Comparison of ENCODE assay signal across 8 mouse cellular contexts in genomic region chr8:116942284-116943058, GRCm38 (mm10). TPM values are rescaled to one million over a fixed set of nuclear protein-coding genes. Genes with fewer than 3 reads are reported as not detected.
DNase-seq lines count a peak whose midpoint lies in the region; ATAC-seq lines count a peak whose summit lies in the region.

No protein-coding gene starts in this region.

- no peaks in the 10 kb centered on the region for H3K27me3 ChIP-seq in hindbrain, embryonic 13.5 days
- H3K27me3 ChIP-seq in hindbrain, embryonic 11.5 days (ENCODE audit: control insufficient read depth, insufficient read depth, low read length), result no peaks in the 10 kb centered on the region
- no peaks in the 10 kb centered on the region for H3K27me3 ChIP-seq in forebrain, embryonic 15.5 days

- H3K27ac ChIP-seq in hindbrain, embryonic 13.5 days, result no peak overlapping the region
- H3K27ac ChIP-seq in hindbrain, embryonic 11.5 days (ENCODE audit: low read depth, low read length), result no peak overlapping the region
- H3K27ac ChIP-seq in forebrain, embryonic 15.5 days (replicated peaks), result no peak overlapping the region

- no peak for DNase-seq in hindbrain, embryonic 11.5 days (ENCODE audit: low spot score)
- DNase-seq in Muller cell, postnatal 12 days (ENCODE audit: inconsistent ontology term), result peak; percentile 52
- peak; percentile 18 for DNase-seq in lung, postnatal 10 days
- DNase-seq in cerebellum, adult 9-11 months, result no peak
- no peak for DNase-seq in kidney, postnatal 14 days
- no peak for DNase-seq in urinary bladder, postnatal 4 days (ENCODE audit: low spot score in 2 of 2)

- no peak overlapping the region for H3K9ac ChIP-seq in hindbrain, embryonic 13.5 days
- H3K9ac ChIP-seq in hindbrain, embryonic 11.5 days (ENCODE audit: low read depth, low read length), result no peak overlapping the region
- no peak overlapping the region for H3K9ac ChIP-seq in forebrain, embryonic 15.5 days (replicated peaks)

- 82% methylated on average over 12 of the region's 12 CpGs for WGBS in hindbrain, embryonic 13.5 days
- WGBS in hindbrain, embryonic 11.5 days, result 81% methylated on average over 12 of the region's 12 CpGs
- 81% methylated on average over 12 of the region's 12 CpGs for WGBS in forebrain, embryonic 15.5 days

- peak overlapping the region; percentile 98; the same call in 1 of the 2 replicates for H3K4me3 ChIP-seq in hindbrain, embryonic 13.5 days
- H3K4me3 ChIP-seq in hindbrain, embryonic 11.5 days (ENCODE audit: low read depth, low read length), result no peak overlapping the region
- H3K4me3 ChIP-seq in forebrain, embryonic 15.5 days, result peak overlapping the region; percentile 99

- no peaks in the 10 kb centered on the region for H3K36me3 ChIP-seq in hindbrain, embryonic 13.5 days
- H3K36me3 ChIP-seq in hindbrain, embryonic 11.5 days (ENCODE audit: control insufficient read depth, insufficient read depth, low read length), result no peaks in the 10 kb centered on the region
- H3K36me3 ChIP-seq in forebrain, embryonic 15.5 days, result no peaks in the 10 kb centered on the region

- H3K4me1 ChIP-seq in hindbrain, embryonic 13.5 days (replicated peaks), result peaks cover 27% of the 10 kb centered on the region
- H3K4me1 ChIP-seq in hindbrain, embryonic 11.5 days (replicated peaks; ENCODE audit: control insufficient read depth, insufficient read depth, low read length), result no peaks in the 10 kb centered on the region; the same call in 1 of the 2 replicates
- peaks cover 10% of the 10 kb centered on the region for H3K4me1 ChIP-seq in forebrain, embryonic 15.5 days

- H3K9me3 ChIP-seq in hindbrain, embryonic 13.5 days, result no peaks in the 10 kb centered on the region
- no peaks in the 10 kb centered on the region for H3K9me3 ChIP-seq in hindbrain, embryonic 11.5 days (ENCODE audit: control insufficient read depth, low read length)
- no peaks in the 10 kb centered on the region for H3K9me3 ChIP-seq in forebrain, embryonic 15.5 days

- H3K4me2 ChIP-seq in hindbrain, embryonic 13.5 days, result 0 out of 2 replicates have a peak overlapping the region, but pooled peaks have one; percentile 26
- no peak overlapping the region for H3K4me2 ChIP-seq in hindbrain, embryonic 11.5 days (replicated peaks; ENCODE audit: low read depth, low read length)
- peak overlapping the region; percentile 78; the same call in 1 of the 2 replicates for H3K4me2 ChIP-seq in forebrain, embryonic 15.5 days (replicated peaks)

- ATAC-seq in hindbrain, embryonic 13.5 days (ENCODE audit: low FRiP score), result no peak
- ATAC-seq in hindbrain, embryonic 11.5 days (ENCODE audit: low FRiP score), result no peak
- 0 out of 2 replicates have a peak, but pooled peaks have one; percentile 33 for ATAC-seq in forebrain, embryonic 15.5 days (replicated peaks)

RNA-seq across cellular contexts. Expression of gene Atmin, which starts 0.7 kb away (rescaled TPM):
- polyA plus RNA-seq in hindbrain, embryonic 13.5 days (2015; fragmentation: Nextera tagmentation; extraction: Ambion mirVana), result 19.5 and 20.9 TPM in 2 replicates
- 15.8 and 18.3 TPM in 2 replicates for polyA plus RNA-seq in hindbrain, embryonic 11.5 days (2014; fragmentation: Nextera tagmentation; extraction: Ambion mirVana)
- 16.7 and 17.3 TPM in 2 replicates for polyA plus RNA-seq in forebrain, embryonic 15.5 days (2015; fragmentation: Nextera tagmentation; extraction: Ambion mirVana)

RNA-seq across cellular contexts. Expression of gene Cenpn, which starts 20.9 kb away (rescaled TPM):
- polyA plus RNA-seq in hindbrain, embryonic 13.5 days (2015; fragmentation: Nextera tagmentation; extraction: Ambion mirVana), result 10.5 and 13.6 TPM in 2 replicates
- polyA plus RNA-seq in hindbrain, embryonic 11.5 days (2014; fragmentation: Nextera tagmentation; extraction: Ambion mirVana), result 45.8 and 49.2 TPM in 2 replicates
- 17.1 and 17.8 TPM in 2 replicates for polyA plus RNA-seq in forebrain, embryonic 15.5 days (2015; fragmentation: Nextera tagmentation; extraction: Ambion mirVana)

RNA-seq across cellular contexts. Expression of gene Cmc2, which starts 21.2 kb away (rescaled TPM):
- polyA plus RNA-seq in hindbrain, embryonic 13.5 days (2015; fragmentation: Nextera tagmentation; extraction: Ambion mirVana), result 36.2 and 38.0 TPM in 2 replicates
- polyA plus RNA-seq in hindbrain, embryonic 11.5 days (2014; fragmentation: Nextera tagmentation; extraction: Ambion mirVana), result 68.6 and 73.8 TPM in 2 replicates
- 40.7 and 41.2 TPM in 2 replicates for polyA plus RNA-seq in forebrain, embryonic 15.5 days (2015; fragmentation: Nextera tagmentation; extraction: Ambion mirVana)

RNA-seq across cellular contexts. Expression of gene 1700030J22Rik, which starts 36.3 kb away (rescaled TPM):
- 6.3 and 7.5 TPM in 2 replicates for polyA plus RNA-seq in hindbrain, embryonic 13.5 days (2015; fragmentation: Nextera tagmentation; extraction: Ambion mirVana)
- polyA plus RNA-seq in hindbrain, embryonic 11.5 days (2014; fragmentation: Nextera tagmentation; extraction: Ambion mirVana), result 2.2 and 4.1 TPM in 2 replicates
- 5.1 and 5.9 TPM in 2 replicates for polyA plus RNA-seq in forebrain, embryonic 15.5 days (2015; fragmentation: Nextera tagmentation; extraction: Ambion mirVana)

RNA-seq across cellular contexts. Expression of gene Gcsh, which starts 50.9 kb away (rescaled TPM):
- polyA plus RNA-seq in hindbrain, embryonic 13.5 days (2015; fragmentation: Nextera tagmentation; extraction: Ambion mirVana), result 93.0 and 95.0 TPM in 2 replicates
- 149 and 150 TPM in 2 replicates for polyA plus RNA-seq in hindbrain, embryonic 11.5 days (2014; fragmentation: Nextera tagmentation; extraction: Ambion mirVana)
- 78.3 and 83.0 TPM in 2 replicates for polyA plus RNA-seq in forebrain, embryonic 15.5 days (2015; fragmentation: Nextera tagmentation; extraction: Ambion mirVana)

Comparison
In these comparisons a context has a peak if more than half of its experiments do, and no peak if none do; other contexts are left out.
1. DNase-seq: peak in Muller cell, postnatal 12 days (single experiment) and lung, postnatal 10 days (single experiment); none in hindbrain, embryonic 11.5 days (single experiment), cerebellum, adult 9-11 months (single experiment), kidney, postnatal 14 days (single experiment) and urinary bladder, postnatal 4 days (0 of 2).